Mouse (Mus musculus): ENCODE results near the gene Exd2.

The Exd2 gene

GRCm38 (mm10) chr12:80500506-80500905 is 37.6 kb downstream of the Exd2 start:
- no peak for DNase-seq

GRCm38 (mm10) chr12:80504718-80505117 is 41.8 kb downstream of the Exd2 start:
- no peak for DNase-seq

GRCm38 (mm10) chr12:80507041-80507745 is 44.3 kb downstream of the Exd2 start:
- DNase-seq = peak; percentile 76

GRCm38 (mm10) chr12:80517977-80518376 is 55.1 kb downstream of the Exd2 start, which contains the start of gene Galnt16:
Gene Galnt16 (plus strand): TSS chr12:80518277.
- no peak for DNase-seq

- peak; percentile 19 for DNase-seq
Measured at GRCm38 (mm10) chr12:80518393-80518756, 55.5 kb downstream of the Exd2 start.

- DNase-seq = peak; percentile 38
Measured at GRCm38 (mm10) chr12:80518757-80519620, 56.1 kb downstream of the Exd2 start.

GRCm38 (mm10) chr12:80519621-80520332 is 56.9 kb downstream of the Exd2 start:
- peak; percentile 69 for DNase-seq

GRCm38 (mm10) chr12:80522006-80522405 is 59.1 kb downstream of the Exd2 start:
- no peak for DNase-seq

- DNase-seq = no peak
Measured at GRCm38 (mm10) chr12:80524276-80524921, 61.5 kb downstream of the Exd2 start.

- DNase-seq = no peak
Measured at GRCm38 (mm10) chr12:80525513-80525912, 62.6 kb downstream of the Exd2 start.

- no peak for DNase-seq
Measured at GRCm38 (mm10) chr12:80526511-80526910, 63.6 kb downstream of the Exd2 start.

GRCm38 (mm10) chr12:80527727-80528389 is 65.0 kb downstream of the Exd2 start:
- DNase-seq = no peak

- DNase-seq = peak; percentile 67
Measured at GRCm38 (mm10) chr12:80530052-80530451, 67.2 kb downstream of the Exd2 start.

- DNase-seq = peak; percentile 36
Measured at GRCm38 (mm10) chr12:80530630-80531029, 67.7 kb downstream of the Exd2 start.

- no peak for DNase-seq
Measured at GRCm38 (mm10) chr12:80531585-80531984, 68.7 kb downstream of the Exd2 start.

- no peak for DNase-seq
Measured at GRCm38 (mm10) chr12:80533876-80534275, 71.0 kb downstream of the Exd2 start.

- DNase-seq = no peak
Measured at GRCm38 (mm10) chr12:80537313-80537712, 74.4 kb downstream of the Exd2 start.

- DNase-seq = no peak
Measured at GRCm38 (mm10) chr12:80538311-80538710, 75.4 kb downstream of the Exd2 start.

- no peak for DNase-seq
Measured at GRCm38 (mm10) chr12:80545310-80545709, 82.4 kb downstream of the Exd2 start.

- DNase-seq = peak; percentile 43
Measured at GRCm38 (mm10) chr12:80549646-80550045, 86.8 kb downstream of the Exd2 start.
